Mouse (Mus musculus) lung, postnatal 10 days (tissue): Measurements from ENCODE around the gene Samd13.

Source experiments
- DNase-seq: peaks from one replicate; pipeline ENCODE4 v3.0.0; 2021

Samd13 gene

DNA sequence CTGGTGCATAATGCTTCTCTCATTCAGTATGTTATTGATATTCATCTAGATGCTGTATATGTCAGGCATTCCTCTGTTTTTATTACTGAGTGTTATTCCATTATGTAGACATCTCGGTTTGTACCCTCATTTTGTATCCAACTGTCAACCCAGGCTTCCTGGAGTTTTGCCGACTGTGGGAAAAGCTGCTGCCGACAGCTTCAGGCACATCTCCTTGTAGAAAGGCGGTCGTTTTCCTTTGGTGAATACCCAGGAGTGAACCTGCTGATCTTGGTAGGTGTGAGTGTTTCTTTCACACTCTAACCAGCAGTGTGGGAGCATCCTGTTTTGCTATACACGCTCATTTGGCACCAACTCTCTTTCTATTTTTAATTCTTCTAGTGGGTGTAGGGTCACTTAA lies 24.4 kb downstream of the Samd13 start:
- peak; percentile 19 for DNase-seq

DNA sequence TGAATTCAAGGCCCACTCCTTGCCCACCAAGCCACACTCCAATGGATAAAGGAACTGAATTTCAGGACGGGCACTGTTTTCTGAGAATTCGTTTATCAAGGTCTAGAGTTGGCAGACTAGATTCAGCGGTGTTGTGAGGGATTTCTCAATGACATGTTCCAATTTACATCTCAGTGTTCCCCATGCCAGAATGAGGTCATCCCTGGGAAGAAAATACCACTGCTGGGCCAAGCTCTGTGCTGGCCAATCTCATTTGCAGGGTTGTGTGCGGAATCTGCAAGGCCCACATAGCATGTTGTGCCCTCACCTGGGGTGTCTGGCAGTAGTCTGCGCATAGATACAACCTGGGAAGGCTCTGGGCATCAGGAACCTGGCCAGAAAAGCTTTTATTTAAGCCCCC lies 26.1 kb downstream of the Samd13 start:
- DNase-seq, result peak; percentile 18

DNA sequence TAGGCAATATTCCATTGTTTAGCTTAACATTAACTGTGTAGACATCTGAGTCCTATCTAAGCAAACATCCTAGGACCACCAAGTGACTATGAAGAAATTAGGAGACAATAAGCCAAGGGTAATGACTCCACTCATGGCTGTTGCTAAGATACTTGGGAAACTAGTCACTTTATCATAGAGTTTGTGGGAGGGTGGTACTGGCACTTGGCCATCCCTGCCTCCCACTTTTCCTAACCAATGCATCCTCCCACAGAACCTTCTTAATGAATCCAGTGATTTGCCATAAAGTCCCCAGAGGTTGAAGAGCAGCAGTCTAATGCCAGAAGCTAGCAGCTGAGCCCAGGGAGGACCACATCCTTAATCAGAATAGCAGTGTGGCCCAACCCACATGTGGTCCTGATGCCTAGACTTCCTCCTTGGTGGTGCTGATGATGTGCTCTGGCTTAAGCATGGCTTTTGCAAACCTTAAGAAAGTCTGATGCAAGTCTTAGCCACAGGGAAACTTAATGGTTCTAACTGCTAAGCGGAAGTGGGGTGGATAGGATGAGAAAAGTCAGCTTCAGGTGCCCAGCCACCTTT lies 27.2 kb downstream of the Samd13 start:
- no peak for DNase-seq

DNA sequence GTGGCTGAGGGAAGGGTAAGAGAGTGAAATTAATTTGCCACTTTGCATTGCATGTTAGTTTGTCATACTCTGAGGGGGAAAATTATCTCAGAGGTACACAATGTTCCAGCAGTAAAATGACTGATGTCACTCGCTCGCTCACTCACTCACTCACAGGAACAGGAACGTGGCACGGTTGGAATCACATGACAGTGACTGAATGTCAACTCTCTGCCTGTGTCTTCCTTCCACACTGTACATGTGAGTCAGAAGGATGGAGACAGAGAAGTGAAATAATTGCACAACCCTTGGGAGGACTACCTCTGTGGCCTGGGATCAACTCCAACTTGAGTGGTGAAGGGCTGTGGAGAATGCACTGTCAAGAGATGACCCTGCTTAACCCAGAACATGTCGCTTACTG lies 28.0 kb downstream of the Samd13 start:
- no peak for DNase-seq

DNA sequence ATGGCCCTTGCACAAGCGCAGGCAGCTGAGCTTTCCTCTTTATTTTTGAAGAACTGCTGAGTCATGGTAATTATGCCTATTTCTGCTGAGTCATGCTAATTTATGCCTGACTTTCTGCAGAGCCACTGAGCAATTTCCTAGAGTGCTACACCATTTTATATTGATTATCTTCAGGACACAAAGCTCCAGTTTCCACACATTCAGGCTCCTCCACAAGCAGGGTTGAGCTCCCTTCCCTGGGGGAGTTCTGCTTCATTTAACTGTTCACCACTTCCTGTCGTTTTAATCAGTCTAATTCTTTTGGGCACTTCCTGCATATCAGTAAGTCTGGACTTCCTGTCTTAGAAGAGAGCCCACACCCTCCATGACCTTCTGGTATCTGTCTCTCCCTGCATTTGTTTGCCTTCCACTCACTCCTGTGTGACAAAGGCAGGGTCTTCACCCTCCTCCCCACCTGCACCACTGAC lies 30.2 kb downstream of the Samd13 start:
- DNase-seq, result no peak

DNA sequence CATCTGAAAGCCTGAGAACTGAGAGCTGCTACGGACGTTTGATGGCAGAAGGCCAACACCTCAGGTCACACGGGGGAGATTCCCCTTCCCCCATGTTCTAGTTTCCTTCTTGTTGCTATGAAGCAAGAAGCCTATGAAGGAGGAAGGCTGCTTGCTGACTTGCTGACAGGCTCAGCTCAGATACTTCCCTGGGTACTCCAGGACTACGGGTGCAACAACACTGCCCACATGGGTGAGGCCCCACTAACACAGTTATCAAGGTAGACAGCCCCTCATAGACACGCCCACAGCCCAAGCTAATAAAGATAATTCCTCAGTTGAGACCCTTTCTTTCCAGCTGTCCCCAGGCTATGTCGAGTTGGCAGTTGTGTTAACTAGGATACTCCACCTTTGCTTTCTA lies 31.7 kb downstream of the Samd13 start:
- no peak for DNase-seq

DNA sequence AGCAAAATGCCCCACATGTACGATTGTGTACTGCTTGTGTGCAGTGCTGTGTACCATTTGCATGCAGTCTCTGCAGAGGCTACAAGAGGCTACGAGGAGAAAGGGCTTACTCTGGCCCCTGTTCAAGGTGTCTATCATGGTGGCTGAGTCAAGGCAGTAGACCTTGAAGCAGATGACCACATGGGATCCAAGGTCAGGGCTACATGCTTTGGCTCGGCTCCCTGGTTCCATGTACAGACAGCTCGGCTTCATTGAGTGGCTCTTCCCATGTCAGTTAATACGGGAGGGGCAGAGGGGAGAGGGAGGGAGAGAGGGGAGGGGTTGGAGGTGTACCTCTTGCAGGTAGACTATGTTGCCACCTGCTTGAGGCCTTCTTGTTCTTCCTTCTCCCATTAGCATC lies 33.0 kb downstream of the Samd13 start:
- no peak for DNase-seq

DNA sequence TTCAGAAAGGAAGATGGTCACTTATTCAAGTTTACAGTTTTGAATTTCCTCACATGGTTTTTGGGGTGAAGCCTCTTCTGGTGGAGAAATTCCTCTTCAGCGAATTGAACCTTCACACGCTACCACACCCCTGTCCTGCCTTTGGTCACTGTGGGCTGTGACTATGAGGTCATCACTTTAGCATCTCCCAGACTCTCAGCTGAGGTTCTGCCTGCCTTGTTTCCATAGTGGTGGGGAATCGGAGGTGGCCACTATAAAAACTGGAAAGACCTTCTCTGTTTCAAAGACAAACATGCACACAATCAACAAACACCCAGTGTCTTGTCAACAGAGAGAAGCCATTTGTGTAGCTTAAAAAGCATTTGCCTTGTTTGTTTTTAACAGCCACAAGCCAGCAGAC lies 34.2 kb downstream of the Samd13 start, which contains the start of gene 4930503B20Rik:
Gene 4930503B20Rik (minus strand): TSS at position 101 of the 400 bp plus-strand sequence.
- DNase-seq, result no peak

DNA sequence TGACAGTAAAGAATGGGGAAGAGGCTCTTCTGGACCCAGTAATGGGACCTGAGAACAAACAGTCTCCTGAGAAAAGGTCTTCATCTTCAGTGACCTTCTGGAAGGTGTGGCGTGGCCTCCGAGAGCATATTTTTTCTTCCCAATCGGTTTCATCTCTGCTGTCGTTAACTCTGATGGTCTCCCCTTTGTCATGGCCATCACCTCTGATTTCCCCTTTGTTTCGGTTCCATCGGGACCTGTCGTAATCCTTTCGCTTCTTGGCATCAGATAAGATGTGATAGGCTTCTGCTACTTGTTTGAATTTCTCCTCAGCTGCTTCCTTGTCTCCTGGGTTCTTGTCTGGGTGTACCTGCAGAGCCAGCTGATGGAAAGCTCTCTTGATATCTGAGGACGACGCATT lies 34.7 kb downstream of the Samd13 start:
- no peak for DNase-seq

DNA sequence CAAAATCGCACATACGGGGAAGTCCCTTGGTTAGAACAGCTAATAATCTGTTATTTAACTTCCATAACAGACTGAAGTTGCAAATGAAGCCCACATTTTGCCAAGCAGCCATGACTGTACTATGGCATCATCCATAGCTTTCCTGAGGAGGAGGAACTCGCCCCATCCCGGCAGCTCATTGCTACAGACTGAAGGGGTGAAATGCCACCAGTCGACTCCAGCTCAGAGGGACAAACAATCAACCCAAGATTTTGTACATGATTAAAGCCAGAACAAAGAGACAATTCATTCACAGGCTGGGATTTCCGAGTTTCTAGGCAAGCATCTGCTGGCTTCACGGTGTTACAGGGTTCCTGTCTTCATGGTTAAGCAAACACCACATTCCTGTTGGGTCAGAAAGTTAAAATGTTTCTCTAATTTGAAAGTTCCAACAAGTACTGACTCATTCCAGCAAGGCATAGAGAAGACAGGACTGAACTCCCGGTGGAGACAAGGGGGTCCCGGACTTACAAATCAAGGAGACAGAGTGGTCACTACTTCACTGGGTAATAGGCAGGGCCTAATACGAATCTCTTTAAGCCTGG lies 36.0 kb downstream of the Samd13 start:
- no peak for DNase-seq

DNA sequence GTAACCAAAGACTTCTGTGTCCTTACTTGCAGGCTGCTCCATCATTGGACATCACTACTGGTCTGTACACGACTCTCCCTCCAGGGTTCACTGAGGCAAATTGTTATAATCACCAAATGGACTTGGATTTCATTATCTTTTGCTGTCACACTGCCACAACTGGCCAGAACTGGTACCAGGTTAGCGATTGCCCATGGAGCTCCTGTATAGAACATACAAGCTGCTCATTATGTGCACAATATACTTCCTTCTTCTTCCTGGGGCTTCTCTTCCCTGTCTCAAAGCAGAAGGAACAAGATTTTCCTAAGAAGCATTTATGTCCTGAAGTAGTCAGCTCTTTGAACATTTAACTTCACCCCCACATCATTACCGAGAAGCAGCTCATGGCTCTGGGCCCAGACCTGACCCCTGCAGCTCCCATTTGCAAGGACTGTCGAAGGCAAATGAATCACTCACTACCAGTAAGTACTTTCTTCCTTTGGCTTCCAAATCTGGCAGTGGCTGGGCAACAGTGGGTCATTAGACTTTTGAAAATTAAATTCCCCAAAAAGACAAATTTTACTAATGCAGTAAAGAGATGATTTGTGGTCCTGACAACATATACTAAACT lies 43.5 kb downstream of the Samd13 start:
- peak; percentile 53 for DNase-seq

DNA sequence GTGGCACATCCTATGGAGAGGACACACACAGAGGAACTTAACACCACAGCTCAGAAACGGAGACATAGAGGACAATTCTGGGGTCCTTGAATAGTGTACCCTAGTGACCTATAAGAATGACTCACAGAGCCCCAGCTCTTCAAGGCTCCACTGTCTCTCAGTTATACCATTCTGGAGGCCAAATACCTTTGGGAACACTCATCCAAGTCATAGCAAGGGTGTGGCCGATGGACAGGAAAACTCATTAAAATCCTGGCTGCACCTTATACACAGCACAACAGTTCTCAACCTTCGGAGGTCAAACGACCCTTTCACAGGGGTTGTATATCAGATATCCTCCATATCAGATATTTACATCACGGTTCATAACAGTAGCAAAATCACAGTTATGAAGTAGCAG lies 52.9 kb downstream of the Samd13 start:
- DNase-seq, result no peak

DNA sequence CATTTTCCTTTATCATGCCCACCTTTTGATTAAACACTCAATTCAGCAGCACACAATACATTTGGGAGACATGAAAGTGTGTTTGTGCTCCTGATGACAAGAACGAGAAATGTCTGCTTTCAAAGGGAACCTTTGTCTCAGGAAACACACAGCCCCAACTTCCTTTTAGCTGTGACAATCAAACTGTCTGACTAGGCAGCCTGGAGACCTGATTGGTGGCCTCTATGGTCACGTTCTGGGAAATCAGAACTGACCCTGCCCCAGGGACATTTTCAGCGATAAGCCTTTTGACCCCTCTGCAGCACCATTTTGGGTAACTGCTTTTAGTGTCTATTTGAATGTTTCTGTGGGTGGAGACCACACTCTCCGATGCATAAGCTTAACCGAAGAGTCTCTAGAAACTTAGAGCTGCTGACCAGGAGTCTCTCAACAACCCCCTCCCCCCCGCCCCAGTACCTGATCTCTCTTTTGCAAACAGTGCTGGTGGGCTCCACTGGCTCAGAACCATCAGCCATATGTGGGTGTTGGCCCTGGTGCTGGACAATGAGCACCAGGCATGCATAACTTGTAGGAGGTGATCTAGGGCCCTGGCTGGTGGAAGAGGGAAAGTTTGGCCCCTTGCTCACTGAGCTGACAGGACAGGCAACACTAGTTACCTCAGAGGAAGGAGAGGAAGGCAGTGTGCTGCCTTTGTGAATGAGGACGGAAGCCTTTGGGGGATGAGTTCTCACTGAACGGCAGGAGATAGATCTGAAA lies 57.0 kb downstream of the Samd13 start:
- DNase-seq, result no peak

DNA sequence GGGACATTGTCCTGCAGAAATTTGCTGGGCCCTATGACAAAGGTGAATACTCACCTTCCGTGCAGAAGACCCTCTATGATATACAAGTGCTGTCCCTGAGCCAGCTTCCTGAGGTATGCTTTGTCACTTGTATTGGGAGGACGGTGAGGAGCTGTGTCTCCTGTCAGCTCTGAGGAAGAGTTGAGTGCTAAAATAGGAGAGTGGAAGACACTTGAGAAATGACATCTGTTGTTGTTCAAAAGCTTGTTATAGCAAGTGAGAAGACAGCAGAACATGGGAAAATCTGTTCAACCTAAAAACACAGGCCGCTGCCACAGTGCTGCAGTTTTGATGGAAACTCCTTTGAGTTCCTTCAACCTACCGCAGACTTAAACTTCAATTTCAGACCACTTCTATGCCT lies 59.6 kb downstream of the Samd13 start:
- DNase-seq, result no peak

DNA sequence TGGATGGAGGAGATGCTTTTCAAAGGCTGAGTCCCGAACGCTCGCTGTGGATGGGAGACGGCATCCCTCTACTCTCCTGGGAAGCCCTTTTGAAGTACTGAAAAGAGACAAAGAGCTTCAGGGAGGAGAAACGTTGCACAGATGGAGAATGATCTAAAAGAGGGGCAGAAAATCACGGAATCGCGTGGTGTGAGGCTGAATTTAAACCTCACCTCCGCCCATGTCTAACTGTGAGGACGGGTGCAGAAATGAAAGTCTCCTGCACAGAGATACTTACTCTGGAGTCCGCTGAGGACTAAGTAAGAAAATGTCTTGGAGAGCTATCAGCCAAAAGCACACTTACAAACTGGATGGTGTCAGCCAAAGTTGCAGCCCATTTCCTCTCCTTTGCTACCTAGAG lies 63.4 kb downstream of the Samd13 start:
- no peak for DNase-seq

DNA sequence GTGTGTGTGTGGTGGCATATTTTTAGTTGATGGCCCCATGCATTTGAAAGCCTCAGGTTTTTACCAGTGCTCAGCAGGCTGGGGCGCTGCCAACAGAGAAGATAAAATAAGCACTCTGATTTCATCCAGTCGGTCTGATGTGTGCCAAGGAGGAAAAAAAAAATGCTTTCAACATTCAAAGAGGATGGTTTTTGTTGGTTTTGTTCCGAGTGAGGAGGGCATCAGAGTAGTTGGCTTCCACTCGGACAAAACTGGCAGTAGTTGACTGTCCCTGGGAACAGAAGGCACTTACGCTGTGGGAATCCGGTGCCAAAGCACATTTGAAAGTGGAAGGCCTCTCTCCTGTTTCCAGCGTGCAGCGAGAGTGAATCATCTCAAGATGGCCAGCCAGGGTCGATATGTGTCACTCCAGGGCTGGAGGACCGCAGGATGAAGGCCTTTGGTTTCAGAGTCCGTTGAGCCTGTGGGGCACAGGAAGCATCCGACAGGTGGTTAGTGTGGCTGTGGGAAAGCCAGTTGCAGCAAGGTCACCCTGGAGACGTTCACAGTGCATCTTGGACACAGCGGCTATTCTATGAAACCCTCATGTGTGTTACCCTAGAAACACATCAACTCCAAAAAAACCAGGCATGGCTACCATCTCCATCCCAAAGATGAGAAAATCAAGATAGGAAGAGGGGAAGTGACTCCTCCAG lies 64.7 kb downstream of the Samd13 start:
- peak; percentile 6 for DNase-seq

DNA sequence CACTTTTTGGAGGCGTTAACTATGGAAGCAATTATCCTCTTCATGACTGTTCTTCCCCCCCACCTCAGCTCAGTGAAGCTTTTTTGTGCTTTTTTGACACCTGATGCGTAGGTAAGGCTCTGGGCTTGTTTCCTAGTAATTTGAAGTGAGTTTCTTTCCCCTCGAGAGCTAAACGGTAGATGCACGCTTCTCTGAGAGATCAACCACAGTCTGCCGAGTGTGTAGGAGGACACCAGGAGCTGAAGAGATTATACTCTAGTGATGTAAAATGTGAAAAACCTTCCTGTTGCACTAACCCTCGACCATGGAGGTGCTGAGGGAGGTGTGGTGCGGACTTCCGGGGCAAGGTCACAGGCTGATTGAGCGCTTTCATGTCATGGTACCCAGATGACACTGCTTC lies 65.3 kb downstream of the Samd13 start:
- DNase-seq, result no peak

DNA sequence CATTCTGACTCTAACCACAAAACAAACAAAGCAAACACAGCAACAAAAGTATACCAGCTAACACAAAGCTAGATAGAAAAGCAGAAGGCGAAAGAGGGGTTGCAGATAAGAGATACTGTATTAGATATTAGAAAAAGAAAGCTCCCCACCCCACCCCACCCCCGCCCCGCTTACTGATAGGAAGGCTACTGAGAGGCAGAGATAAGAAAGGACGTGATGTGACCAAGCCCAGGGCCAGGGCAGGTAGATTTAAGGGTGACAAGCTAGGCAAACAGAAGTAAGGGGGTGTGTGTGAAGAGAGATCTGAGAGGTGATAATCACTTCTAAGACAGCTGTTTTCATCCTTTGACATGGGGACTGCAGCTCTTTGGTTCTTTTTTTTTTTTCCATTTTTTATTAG lies 67.0 kb downstream of the Samd13 start:
- no peak for DNase-seq

DNA sequence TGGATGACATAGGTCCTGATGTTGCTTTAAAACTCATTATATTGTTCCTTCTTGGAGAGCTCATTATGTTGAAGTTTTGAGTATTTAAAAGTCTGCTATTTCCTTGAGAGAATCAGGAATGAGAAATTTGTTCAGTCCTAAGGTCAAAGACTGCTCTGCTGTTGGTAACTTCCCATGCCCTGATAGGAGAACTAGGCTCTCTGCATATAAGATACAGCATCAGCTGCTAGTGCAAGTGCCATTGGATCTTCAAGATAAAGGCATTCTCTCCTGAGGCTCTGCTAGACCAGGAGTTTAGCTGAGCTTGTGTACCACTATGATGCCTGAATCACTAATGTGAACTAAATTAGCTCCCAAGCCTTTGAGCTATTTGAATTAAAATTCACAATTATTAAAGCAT lies 67.4 kb downstream of the Samd13 start:
- no peak for DNase-seq

DNA sequence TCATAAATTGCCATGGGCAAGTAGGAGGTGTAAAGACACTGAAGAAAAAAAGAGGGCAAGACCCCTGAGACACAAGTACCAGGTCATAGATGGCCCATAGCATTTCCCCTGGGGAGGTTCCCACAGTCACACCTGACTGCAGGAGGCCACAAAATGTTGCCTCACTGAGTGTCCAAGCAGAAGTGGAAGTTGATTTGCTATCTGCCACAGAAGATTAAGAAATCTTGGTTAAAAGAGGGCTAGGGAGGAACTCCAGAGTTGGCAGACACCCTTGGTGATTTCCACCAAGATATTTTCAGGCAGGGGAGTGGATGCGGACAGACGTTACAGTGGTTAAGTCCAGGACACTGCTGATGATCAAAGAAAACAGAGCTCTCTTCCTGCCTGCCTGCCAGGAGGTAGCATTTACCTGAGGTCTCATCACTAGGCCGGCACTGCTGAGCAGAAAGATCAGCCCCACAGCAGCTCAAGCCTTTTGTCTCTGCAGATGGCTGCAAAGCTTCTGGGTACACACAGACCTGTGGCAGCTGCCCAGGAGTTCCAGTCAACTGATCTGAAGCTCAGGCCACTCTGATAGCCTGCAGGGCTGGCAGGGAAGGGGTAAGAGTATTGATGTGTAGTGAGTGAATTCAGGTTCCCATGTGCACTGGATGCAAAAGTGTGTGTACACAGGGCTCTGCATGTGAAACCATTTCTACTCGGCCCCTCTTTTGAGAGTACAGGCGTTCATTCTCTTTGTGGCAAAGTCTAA lies 68.7 kb downstream of the Samd13 start:
- DNase-seq, result no peak

DNA sequence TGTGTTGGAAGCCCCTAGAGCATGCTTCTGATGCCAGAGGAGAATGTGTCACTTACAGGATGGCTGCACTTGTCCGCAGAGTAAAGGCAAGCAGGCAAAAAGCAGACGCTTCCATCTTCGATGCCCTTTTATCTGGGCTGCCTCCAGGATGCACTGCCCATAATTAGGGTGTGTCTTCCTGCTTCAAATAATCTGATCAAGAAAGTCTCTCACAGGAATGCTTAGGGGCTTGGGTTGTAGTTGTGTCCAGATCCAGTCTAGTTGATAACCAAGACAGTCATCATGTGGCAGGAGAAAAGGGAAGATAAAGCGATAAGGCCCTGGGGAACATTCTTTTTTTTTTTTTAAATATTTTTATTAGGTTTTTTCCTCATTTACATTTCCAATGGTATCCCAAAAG lies 69.9 kb downstream of the Samd13 start, which contains the start of gene Dnase2b:
Gene Dnase2b (minus strand): TSS at position 101 of the 400 bp plus-strand sequence.
- DNase-seq, result no peak

DNA sequence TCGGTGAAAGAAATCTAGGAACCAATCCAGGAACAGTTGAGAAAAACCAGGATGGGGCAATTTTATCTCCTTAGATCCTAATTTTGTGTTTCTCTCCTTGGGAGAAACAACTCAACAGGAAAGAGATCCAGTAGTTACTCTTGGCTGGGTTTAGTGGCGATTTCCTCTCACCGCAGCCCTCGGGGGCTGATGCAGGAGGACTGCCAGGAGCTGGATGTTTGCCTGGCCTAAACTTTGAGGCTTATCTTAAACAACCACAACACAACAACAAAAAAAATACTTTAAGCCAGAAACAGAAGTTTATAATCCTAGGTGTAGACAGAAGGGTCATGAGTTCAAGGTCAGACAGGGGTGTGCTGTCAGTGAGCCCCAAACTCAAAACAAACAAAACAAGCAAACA lies 73.6 kb downstream of the Samd13 start:
- DNase-seq, result no peak
